Mouse (Mus musculus) gastrocnemius, postnatal 25 days (tissue): Measurements from ENCODE around the gene Cyp1a1. TPM values are rescaled to one million over a fixed set of nuclear protein-coding genes. Genes with fewer than 3 reads are reported as not detected.

Experiments used
- DNase-seq: peaks from one replicate; pipeline ENCODE4 v3.0.0; 2022
- total RNA-seq, 2 experiments: library from RNA; stranded (reverse); gene quantifications; 1 replicate in 1 of 2; 2 replicates in 1 of 2; pipeline ENCODE4 v1.2.3; 2021

Cyp1a1 gene
- total RNA-seq, 2 experiments from 2014 or later, result 0.21 to 0.31 TPM

GRCm38 (mm10) chr9:57656631-57657350, 30.9 kb upstream of the Cyp1a1 start:
- DNase-seq, result peak; percentile 32

- no peak for DNase-seq
Observed at GRCm38 (mm10) chr9:57657843-57658242, 29.9 kb upstream of the Cyp1a1 start.

GRCm38 (mm10) chr9:57658970-57659369, 28.8 kb upstream of the Cyp1a1 start:
- no peak for DNase-seq

GRCm38 (mm10) chr9:57659774-57660173, 28.0 kb upstream of the Cyp1a1 start:
- peak; percentile 63 for DNase-seq

- DNase-seq, result no peak
Observed at GRCm38 (mm10) chr9:57660501-57660900, 27.2 kb upstream of the Cyp1a1 start.

GRCm38 (mm10) chr9:57661552-57661951, 26.2 kb upstream of the Cyp1a1 start:
- DNase-seq, result no peak

GRCm38 (mm10) chr9:57664616-57665015, 23.1 kb upstream of the Cyp1a1 start:
- no peak for DNase-seq

GRCm38 (mm10) chr9:57666536-57666935, 21.2 kb upstream of the Cyp1a1 start:
- no peak for DNase-seq

- DNase-seq, result no peak
Observed at GRCm38 (mm10) chr9:57667136-57667535, 20.6 kb upstream of the Cyp1a1 start.

- no peak for DNase-seq
Observed at GRCm38 (mm10) chr9:57667817-57668216, 19.9 kb upstream of the Cyp1a1 start.

- no peak for DNase-seq
Observed at GRCm38 (mm10) chr9:57668277-57668676, 19.5 kb upstream of the Cyp1a1 start.

GRCm38 (mm10) chr9:57669566-57669965, 18.2 kb upstream of the Cyp1a1 start:
- no peak for DNase-seq

- no peak for DNase-seq
Observed at GRCm38 (mm10) chr9:57671037-57671436, 16.7 kb upstream of the Cyp1a1 start.

- DNase-seq, result no peak
Observed at GRCm38 (mm10) chr9:57671500-57671899, 16.2 kb upstream of the Cyp1a1 start.

GRCm38 (mm10) chr9:57681411-57681810, 6.3 kb upstream of the Cyp1a1 start:
- no peak for DNase-seq

GRCm38 (mm10) chr9:57683520-57683919, 4.2 kb upstream of the Cyp1a1 start, which contains the start of gene Cyp1a2:
Cyp1a2 (minus strand) TSS chr9:57683703.
- no peak for DNase-seq

GRCm38 (mm10) chr9:57686011-57686410, 1.7 kb upstream of the Cyp1a1 start:
- no peak for DNase-seq

- DNase-seq, result no peak
Observed at GRCm38 (mm10) chr9:57688158-57688557, 430 bp downstream of the Cyp1a1 start.

- no peak for DNase-seq
Observed at GRCm38 (mm10) chr9:57688606-57689005, 878 bp downstream of the Cyp1a1 start.

- DNase-seq, result no peak
Observed at GRCm38 (mm10) chr9:57694108-57694507, 6.4 kb downstream of the Cyp1a1 start.

GRCm38 (mm10) chr9:57696380-57697285, 8.9 kb downstream of the Cyp1a1 start:
- peak; percentile 59 for DNase-seq

- no peak for DNase-seq
Observed at GRCm38 (mm10) chr9:57697380-57697779, 9.7 kb downstream of the Cyp1a1 start.

- DNase-seq, result no peak
Observed at GRCm38 (mm10) chr9:57698466-57699150, 10.9 kb downstream of the Cyp1a1 start.
